Mouse (Mus musculus): ENCODE measurements around the gene Chac1.

- TF ChIP-seq CTCF (IDR thresholded peaks at IDR 0.05; ENCODE audit: low read depth, low read length) (no peak), POLR2A (IDR thresholded peaks at IDR 0.05; ENCODE audit: borderline replicate concordance, low read depth, low read length) (no peak)
These were observed 46.6 kb upstream of the Chac1 start for GRCm38 (mm10) chr2:119304391-119304790.
